Mouse (Mus musculus): ENCODE data around the gene Prkag2. TPM values are rescaled to one million over a fixed set of nuclear protein-coding genes. Genes with fewer than 3 reads are reported as not detected.

Prkag2 gene
- polyA plus RNA-seq, 2 experiments: 3.1 to 4.0 TPM

DNA sequence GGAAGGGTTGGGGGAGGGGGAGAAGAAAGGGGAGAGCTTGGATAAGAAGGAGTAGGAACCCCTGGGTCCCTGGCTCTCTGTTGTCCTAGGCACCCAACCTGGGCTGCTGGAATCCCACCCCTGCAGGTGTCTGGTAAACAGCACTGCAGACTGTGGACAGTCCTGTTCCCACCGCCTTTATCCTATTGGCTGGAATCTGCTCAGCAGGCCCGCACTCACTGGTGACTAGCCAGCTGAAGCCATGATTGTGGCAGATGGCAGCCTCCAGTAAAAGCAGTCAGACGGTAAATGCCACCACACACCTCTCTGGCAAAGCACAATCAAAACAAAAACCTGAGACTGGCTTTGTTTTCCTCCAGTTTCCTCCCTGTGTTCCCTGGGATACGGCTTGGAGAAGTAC, 45.2 kb downstream of the Prkag2 start:
- no peaks in the 10 kb centered on the region for H3K4me1 ChIP-seq (replicated peaks; ENCODE audit: control insufficient read depth in 2 of 2, insufficient read depth in 2 of 2, low read length in 1 of 2)
- H3K27me3 ChIP-seq (ENCODE audit: control insufficient read depth, insufficient read depth, low read length): no peaks in the 10 kb centered on the region; the same call in 1 of the 2 replicates
- WGBS (ENCODE audit: insufficient replicate concordance): 45% methylated on average over 4 of the region's 4 CpGs
- no peaks in the 10 kb centered on the region for H3K9me3 ChIP-seq (ENCODE audit: control insufficient read depth, low read length)
- no peak overlapping the region for H3K4me2 ChIP-seq (ENCODE audit: low read depth)
- no peak for ATAC-seq (ENCODE audit: insufficient read depth)
- DNase-seq (ENCODE audit: low read depth in 3 of 3, low spot score in 3 of 3): no peak
- TF ChIP-seq EP300 (IDR thresholded peaks at IDR 0.05; ENCODE audit: low read depth) (no peak), CTCF (IDR thresholded peaks at IDR 0.05; ENCODE audit: low read depth) (no peak)
- no peak overlapping the region for H3K9ac ChIP-seq (replicated peaks)
- H3K4me3 ChIP-seq (ENCODE audit: insufficient read depth in 1 of 2, low read depth in 2 of 2, low read length in 2 of 2): no peak overlapping the region
- H3K27ac ChIP-seq: no peak overlapping the region
- no peaks in the 10 kb centered on the region for H3K36me3 ChIP-seq (replicated peaks; ENCODE audit: control insufficient read depth, insufficient read depth, low read depth)

DNA sequence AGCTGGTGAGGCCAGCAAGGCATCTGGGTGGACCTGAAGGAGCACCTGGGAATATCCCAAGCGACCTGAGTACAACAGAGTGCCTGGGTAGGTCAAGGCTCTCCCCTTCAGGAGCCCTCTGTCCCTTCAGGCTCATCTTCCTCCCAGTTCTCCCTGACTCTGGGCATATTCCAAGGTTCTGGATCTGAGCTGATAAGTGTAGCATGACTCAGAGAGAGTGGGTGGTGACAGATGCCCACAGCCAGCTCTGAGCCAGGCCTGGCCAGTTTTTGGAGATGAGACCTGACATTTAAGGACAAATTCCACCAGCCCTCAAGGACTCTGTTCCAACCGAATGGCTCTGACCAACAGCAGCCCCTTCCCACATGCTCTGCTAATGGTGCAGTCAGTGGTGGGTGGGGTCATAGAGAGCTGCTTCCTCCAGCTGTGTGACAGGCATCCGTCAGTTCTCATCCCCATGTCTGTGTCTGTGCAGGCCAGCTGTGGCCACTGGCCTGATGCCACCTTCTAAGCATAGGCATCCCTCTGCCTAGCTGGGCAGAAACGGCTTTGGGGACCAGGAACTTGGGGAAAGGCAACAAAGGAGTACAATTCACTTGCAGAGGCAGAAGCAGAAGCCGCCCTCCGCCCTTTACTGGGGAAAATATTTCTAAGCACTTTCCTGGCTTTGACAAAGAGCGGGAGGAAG, 46.3 kb downstream of the Prkag2 start:
- no peak for ATAC-seq (ENCODE audit: insufficient read depth)
- Histone ChIP-seq H3K9me3 (ENCODE audit: control insufficient read depth, low read length) (no peaks in the 10 kb centered on the region), H3K36me3 (replicated peaks; ENCODE audit: control insufficient read depth, insufficient read depth, low read depth) (no peaks in the 10 kb centered on the region), H3K4me1 (replicated peaks; ENCODE audit: control insufficient read depth in 2 of 2, insufficient read depth in 2 of 2, low read length in 1 of 2) (no peaks in the 10 kb centered on the region), H3K4me3 (ENCODE audit: insufficient read depth in 1 of 2, low read depth in 2 of 2, low read length in 2 of 2) (no peak overlapping the region), H3K27ac (no peak overlapping the region), H3K27me3 (ENCODE audit: control insufficient read depth, insufficient read depth, low read length) (no peaks in the 10 kb centered on the region), H3K9ac (replicated peaks) (no peak overlapping the region), H3K4me2 (ENCODE audit: low read depth) (no peak overlapping the region)
- TF ChIP-seq EP300 (IDR thresholded peaks at IDR 0.05; ENCODE audit: low read depth): no peak
- no peak for TF ChIP-seq CTCF (IDR thresholded peaks at IDR 0.05; ENCODE audit: low read depth)
- no peak for DNase-seq (ENCODE audit: low read depth in 3 of 3, low spot score in 3 of 3)
- WGBS (ENCODE audit: insufficient replicate concordance): 62% methylated on average over 7 of the region's 7 CpGs

DNA sequence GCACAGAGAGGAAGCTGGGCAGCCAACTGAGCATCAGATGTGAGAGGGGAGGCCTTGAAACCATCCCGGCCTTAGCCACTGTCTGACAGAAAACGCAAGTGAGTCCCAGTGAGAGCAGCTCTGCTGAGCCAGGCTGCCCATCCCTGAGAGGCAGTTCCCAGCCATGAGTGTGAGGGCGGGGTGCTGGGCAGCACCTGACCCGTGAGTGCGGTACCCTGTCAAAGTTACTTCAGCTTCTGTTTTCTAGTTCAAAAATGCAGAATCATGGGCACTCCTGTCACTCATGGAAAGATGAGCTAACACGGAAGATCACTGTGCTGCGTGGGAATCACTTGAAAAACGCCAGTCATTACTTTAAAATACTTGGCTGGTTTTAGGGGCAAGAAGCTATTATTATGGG, 49.6 kb downstream of the Prkag2 start:
- Histone ChIP-seq H3K4me3 (ENCODE audit: insufficient read depth in 1 of 2, low read depth in 2 of 2, low read length in 2 of 2) (no peak overlapping the region), H3K9ac (replicated peaks) (no peak overlapping the region), H3K36me3 (replicated peaks; ENCODE audit: control insufficient read depth, insufficient read depth, low read depth) (no peaks in the 10 kb centered on the region), H3K27me3 (ENCODE audit: control insufficient read depth, insufficient read depth, low read length) (no peaks in the 10 kb centered on the region), H3K4me2 (ENCODE audit: low read depth) (no peak overlapping the region), H3K4me1 (replicated peaks; ENCODE audit: control insufficient read depth in 2 of 2, insufficient read depth in 2 of 2, low read length in 1 of 2) (no peaks in the 10 kb centered on the region), H3K9me3 (ENCODE audit: control insufficient read depth, low read length) (no peaks in the 10 kb centered on the region), H3K27ac (no peak overlapping the region)
- TF ChIP-seq CTCF (IDR thresholded peaks at IDR 0.05; ENCODE audit: low read depth): no peak
- ATAC-seq (ENCODE audit: insufficient read depth) (no peak), DNase-seq (ENCODE audit: low read depth in 3 of 3, low spot score in 3 of 3) (no peak)
- 62% methylated on average over 8 of the region's 8 CpGs for WGBS (ENCODE audit: insufficient replicate concordance)

DNA sequence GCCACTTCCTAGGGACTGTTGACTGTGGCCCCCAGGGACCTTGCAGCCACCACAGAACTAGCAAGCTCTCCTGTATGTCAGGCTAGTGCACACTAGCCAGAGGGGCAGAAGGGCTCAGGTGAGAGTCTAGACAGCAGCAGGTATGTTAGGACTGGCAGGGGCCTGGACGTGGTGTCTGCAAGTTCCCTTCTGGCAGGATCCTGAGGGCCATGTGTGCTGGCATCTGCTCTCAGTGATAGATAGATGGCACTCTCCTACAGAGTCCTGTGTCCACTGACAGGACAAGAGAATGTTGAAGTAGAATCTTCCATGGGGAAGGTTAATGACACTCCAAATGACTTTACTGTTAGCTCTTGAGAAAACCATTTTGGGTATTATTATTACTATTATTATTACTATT, 52.8 kb downstream of the Prkag2 start:
- TF ChIP-seq EP300 (IDR thresholded peaks at IDR 0.05; ENCODE audit: low read depth) (no peak), CTCF (IDR thresholded peaks at IDR 0.05; ENCODE audit: low read depth) (no peak)
- Histone ChIP-seq H3K27ac (no peak overlapping the region), H3K36me3 (replicated peaks; ENCODE audit: control insufficient read depth, insufficient read depth, low read depth) (no peaks in the 10 kb centered on the region), H3K4me1 (replicated peaks; ENCODE audit: control insufficient read depth in 2 of 2, insufficient read depth in 2 of 2, low read length in 1 of 2) (no peaks in the 10 kb centered on the region), H3K4me3 (ENCODE audit: insufficient read depth in 1 of 2, low read depth in 2 of 2, low read length in 2 of 2) (no peak overlapping the region), H3K4me2 (ENCODE audit: low read depth) (no peak overlapping the region), H3K9me3 (ENCODE audit: control insufficient read depth, low read length) (no peaks in the 10 kb centered on the region), H3K9ac (replicated peaks) (no peak overlapping the region), H3K27me3 (ENCODE audit: control insufficient read depth, insufficient read depth, low read length) (no peaks in the 10 kb centered on the region)
- 40% methylated on average over 1 of the region's 1 CpGs for WGBS (ENCODE audit: insufficient replicate concordance)
- no peak for ATAC-seq (ENCODE audit: insufficient read depth)
- no peak for DNase-seq (ENCODE audit: low read depth in 3 of 3, low spot score in 3 of 3)

DNA sequence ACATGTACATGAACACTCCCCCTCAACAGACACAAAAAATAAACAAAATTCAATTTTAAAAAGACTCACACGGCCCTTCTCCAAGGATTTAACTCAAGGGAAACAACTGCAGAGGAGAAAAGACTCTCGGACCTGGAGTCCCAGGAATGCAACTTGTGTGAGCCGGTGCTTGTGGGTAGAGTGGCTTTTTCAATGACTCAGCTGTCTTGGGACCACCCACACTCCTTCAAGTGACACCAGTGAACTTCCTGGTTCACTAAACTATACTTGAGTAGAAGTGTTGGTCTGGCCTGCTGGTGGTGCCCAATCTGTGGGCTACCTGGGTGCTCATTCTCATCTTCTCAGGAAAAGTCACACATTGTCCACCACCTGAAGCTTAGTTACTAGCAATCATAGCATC, 53.7 kb downstream of the Prkag2 start:
- DNase-seq (ENCODE audit: low read depth in 3 of 3, low spot score in 3 of 3) (no peak), ATAC-seq (ENCODE audit: insufficient read depth) (no peak)
- H3K4me2 ChIP-seq (ENCODE audit: low read depth): no peak overlapping the region
- no peak overlapping the region for H3K27ac ChIP-seq
- H3K4me1 ChIP-seq (replicated peaks; ENCODE audit: control insufficient read depth in 2 of 2, insufficient read depth in 2 of 2, low read length in 1 of 2): no peaks in the 10 kb centered on the region
- no peaks in the 10 kb centered on the region for H3K27me3 ChIP-seq (ENCODE audit: control insufficient read depth, insufficient read depth, low read length)
- no peaks in the 10 kb centered on the region for H3K9me3 ChIP-seq (ENCODE audit: control insufficient read depth, low read length)
- H3K4me3 ChIP-seq (ENCODE audit: insufficient read depth in 1 of 2, low read depth in 2 of 2, low read length in 2 of 2): no peak overlapping the region
- no peaks in the 10 kb centered on the region for H3K36me3 ChIP-seq (replicated peaks; ENCODE audit: control insufficient read depth, insufficient read depth, low read depth)
- H3K9ac ChIP-seq (replicated peaks): no peak overlapping the region
- no peak for TF ChIP-seq EP300 (IDR thresholded peaks at IDR 0.05; ENCODE audit: low read depth)
- TF ChIP-seq CTCF (IDR thresholded peaks at IDR 0.05; ENCODE audit: low read depth): no peak
- WGBS (ENCODE audit: insufficient replicate concordance): 37% methylated on average over 3 of the region's 3 CpGs
